Mouse (Mus musculus) large intestine, adult 2 months (tissue): ENCODE measurements around the gene Fam193a. TPM values are rescaled to one million over a fixed set of nuclear protein-coding genes. Genes with fewer than 3 reads are reported as not detected.

Experiments used
- DNase-seq: peaks from one replicate; pipeline ENCODE4 v3.0.0-alpha.2; 2012; ENCODE audit warnings: low read depth, low spot score
- WGBS: fragments of 180-500 bp; shearing (Covaris S2); methylation state at CpG from one replicate; pipeline ENCODE4 v1.1.7; 2018; 5-methylcytosine and 5-hydroxymethylcytosine counted together
- polyA plus RNA-seq: library from polyadenylated mRNA; depleted of rRNA; stranded (reverse); fragments of >200 nt; gene quantifications from 2 replicates; pipeline ENCODE4 v1.2.3, GENCODE M21; 2012

Fam193a gene
- polyA plus RNA-seq, 1 experiment = 12.0 TPM

GRCm38 (mm10) chr5:34439768-34440167, 70.0 kb downstream of the Fam193a start:
- 97% methylated on average over 2 of the region's 2 CpGs for WGBS
- DNase-seq = no peak

- WGBS = 96% methylated on average over 2 of the region's 2 CpGs
- DNase-seq = no peak
These were observed 72.1 kb downstream of the Fam193a start for GRCm38 (mm10) chr5:34441797-34442196.

- DNase-seq = no peak
- whole genome bisulfite sequencing = 83% methylated on average over 9 of the region's 9 CpGs
These were observed 76.5 kb downstream of the Fam193a start for GRCm38 (mm10) chr5:34446207-34446606.

- DNase-seq = no peak
- WGBS = 87% methylated on average over 1 of the region's 1 CpGs
These were observed 89.3 kb downstream of the Fam193a start for GRCm38 (mm10) chr5:34458994-34459393.

- DNase-seq = no peak
- WGBS = 96% methylated on average over 4 of the region's 4 CpGs
These were observed 91.6 kb downstream of the Fam193a start for GRCm38 (mm10) chr5:34461294-34461693.

GRCm38 (mm10) chr5:34461841-34462240, 92.1 kb downstream of the Fam193a start:
- WGBS = 93% methylated on average over 6 of the region's 6 CpGs
- DNase-seq = no peak

- WGBS = 85% methylated on average over 1 of the region's 1 CpGs
- no peak for DNase-seq
These were observed 96.3 kb downstream of the Fam193a start for GRCm38 (mm10) chr5:34466079-34466478.

GRCm38 (mm10) chr5:34466648-34467047, 96.9 kb downstream of the Fam193a start:
- no peak for DNase-seq
- 90% methylated on average over 2 of the region's 2 CpGs for WGBS

- no peak for DNase-seq
- WGBS = 94% methylated on average over 2 of the region's 2 CpGs
These were observed 98.5 kb downstream of the Fam193a start for GRCm38 (mm10) chr5:34468039-34468775.

GRCm38 (mm10) chr5:34480926-34481325, 111.2 kb downstream of the Fam193a start:
- DNase-seq = no peak
- 87% methylated on average over 3 of the region's 3 CpGs for WGBS

GRCm38 (mm10) chr5:34485731-34486130, 116.0 kb downstream of the Fam193a start:
- DNase-seq = no peak
- WGBS = 89% methylated on average over 15 of the region's 15 CpGs

GRCm38 (mm10) chr5:34487320-34488090, 117.8 kb downstream of the Fam193a start:
- DNase-seq = no peak
- WGBS = 49% methylated on average over 6 of the region's 6 CpGs

- WGBS = 75% methylated on average over 6 of the region's 6 CpGs
- DNase-seq = no peak
These were observed 119.1 kb downstream of the Fam193a start for GRCm38 (mm10) chr5:34488741-34489417.

- no peak for DNase-seq
- 89% methylated on average over 3 of the region's 3 CpGs for WGBS
These were observed 119.7 kb downstream of the Fam193a start for GRCm38 (mm10) chr5:34489418-34489787.

GRCm38 (mm10) chr5:34496745-34497144, 127.0 kb downstream of the Fam193a start:
- 80% methylated on average over 6 of the region's 6 CpGs for WGBS
- no peak for DNase-seq

GRCm38 (mm10) chr5:34500886-34501285, 131.2 kb downstream of the Fam193a start:
- 59% methylated on average over 5 of the region's 5 CpGs for WGBS

GRCm38 (mm10) chr5:34501588-34501987, 131.9 kb downstream of the Fam193a start:
- WGBS = 76% methylated on average over 3 of the region's 3 CpGs
- DNase-seq = no peak

More at GRCm38 (mm10) chr5:34500886-34501285, 131.2 kb downstream of the Fam193a start:
- no peak for DNase-seq

GRCm38 (mm10) chr5:34502411-34502810, 132.7 kb downstream of the Fam193a start:
- 93% methylated on average over 1 of the region's 1 CpGs for WGBS
- no peak for DNase-seq

GRCm38 (mm10) chr5:34502821-34503220, 133.1 kb downstream of the Fam193a start:
- 85% methylated on average over 6 of the region's 6 CpGs for WGBS
- no peak for DNase-seq

GRCm38 (mm10) chr5:34512486-34512885, 142.8 kb downstream of the Fam193a start:
- WGBS = 95% methylated on average over 3 of the region's 3 CpGs
- no peak for DNase-seq
